Mouse (Mus musculus): ENCODE measurements around the gene Col4a5.
A peak's percentile ranks its signal among the peaks of the same experiment; 100 is the strongest.

The Col4a5 gene

DNA sequence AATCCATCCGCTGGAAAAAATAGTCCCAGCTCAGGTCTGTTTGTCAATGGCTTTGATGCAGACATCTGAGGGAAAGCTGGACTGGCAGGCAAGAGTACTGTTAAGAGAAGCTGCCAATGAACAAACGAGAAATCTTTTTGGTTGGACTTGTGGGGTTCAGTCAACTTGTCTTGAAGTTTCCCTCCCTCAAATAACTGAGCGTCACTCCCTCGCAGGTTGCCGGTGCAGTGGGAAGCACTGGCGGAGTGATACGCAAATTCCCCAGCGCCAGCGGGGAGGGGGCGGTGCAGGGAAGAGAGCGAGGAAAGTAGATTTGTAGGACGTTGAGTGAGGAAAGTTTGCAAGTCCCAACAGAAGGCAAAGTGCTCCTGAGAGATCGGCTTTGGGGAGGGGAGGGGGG, at the start of gene Col4a5:
Col4a5 (plus strand) TSS at position 276 of the 400 bp plus-strand sequence.
- DNase-seq = peak; percentile 9

DNA sequence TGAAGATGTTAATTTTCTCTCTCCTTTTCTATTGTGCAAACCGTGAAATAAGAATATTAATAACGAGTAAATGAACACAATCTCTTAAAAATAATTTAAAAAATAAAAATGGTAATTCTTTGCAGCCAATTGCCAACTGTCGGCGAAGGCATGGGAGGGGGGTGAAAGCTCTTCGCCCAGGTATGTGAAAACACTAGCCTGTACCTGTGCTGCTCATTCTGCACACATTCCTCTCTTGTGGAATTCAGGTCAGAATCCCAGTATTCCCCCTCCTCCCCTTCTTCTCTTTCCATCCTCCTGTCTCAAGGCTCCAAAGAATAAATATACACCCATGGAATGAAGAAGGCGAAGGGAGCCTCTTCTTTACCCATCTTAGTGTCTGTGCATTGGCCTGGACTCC, 38.4 kb upstream of the Col4a5 start:
- DNase-seq = no peak

DNA sequence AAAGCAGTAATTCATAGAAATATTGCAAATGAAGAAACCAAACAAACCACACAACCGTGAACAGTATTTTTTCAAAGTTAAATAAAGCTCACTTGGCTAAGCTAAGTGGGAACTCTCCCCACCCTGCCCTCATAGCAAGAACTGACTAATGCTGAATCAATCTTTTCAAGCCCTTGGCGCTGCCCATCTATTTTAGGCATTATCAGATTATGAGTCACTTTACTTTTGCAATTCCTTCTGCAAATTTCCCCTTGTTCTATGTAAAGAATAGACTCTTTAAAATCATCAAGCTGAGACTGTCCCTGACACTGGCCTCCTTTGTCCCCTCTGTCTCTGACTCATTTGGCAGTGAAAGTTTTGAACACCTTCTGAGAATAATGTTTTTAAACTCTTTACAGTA, 35.8 kb upstream of the Col4a5 start:
- no peak for DNase-seq

DNA sequence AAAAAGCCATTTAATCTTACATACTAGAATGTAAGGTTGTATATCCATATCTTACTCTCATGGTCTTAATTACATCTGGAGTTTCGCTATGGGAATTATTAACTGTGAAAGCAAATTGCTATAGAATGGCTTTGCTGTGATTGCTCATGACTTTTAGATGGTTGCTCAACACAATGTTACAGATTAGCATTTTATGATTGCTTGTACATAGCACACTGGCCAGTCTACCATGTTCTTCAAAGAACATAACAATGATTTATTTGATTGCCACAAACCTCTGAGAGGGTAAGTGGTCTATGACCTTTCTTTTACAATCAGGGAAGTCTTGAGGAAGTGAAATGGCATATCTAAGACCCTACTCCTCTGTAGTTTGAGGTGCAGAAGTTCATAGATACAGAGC, 27.2 kb upstream of the Col4a5 start:
- no peak for DNase-seq

DNA sequence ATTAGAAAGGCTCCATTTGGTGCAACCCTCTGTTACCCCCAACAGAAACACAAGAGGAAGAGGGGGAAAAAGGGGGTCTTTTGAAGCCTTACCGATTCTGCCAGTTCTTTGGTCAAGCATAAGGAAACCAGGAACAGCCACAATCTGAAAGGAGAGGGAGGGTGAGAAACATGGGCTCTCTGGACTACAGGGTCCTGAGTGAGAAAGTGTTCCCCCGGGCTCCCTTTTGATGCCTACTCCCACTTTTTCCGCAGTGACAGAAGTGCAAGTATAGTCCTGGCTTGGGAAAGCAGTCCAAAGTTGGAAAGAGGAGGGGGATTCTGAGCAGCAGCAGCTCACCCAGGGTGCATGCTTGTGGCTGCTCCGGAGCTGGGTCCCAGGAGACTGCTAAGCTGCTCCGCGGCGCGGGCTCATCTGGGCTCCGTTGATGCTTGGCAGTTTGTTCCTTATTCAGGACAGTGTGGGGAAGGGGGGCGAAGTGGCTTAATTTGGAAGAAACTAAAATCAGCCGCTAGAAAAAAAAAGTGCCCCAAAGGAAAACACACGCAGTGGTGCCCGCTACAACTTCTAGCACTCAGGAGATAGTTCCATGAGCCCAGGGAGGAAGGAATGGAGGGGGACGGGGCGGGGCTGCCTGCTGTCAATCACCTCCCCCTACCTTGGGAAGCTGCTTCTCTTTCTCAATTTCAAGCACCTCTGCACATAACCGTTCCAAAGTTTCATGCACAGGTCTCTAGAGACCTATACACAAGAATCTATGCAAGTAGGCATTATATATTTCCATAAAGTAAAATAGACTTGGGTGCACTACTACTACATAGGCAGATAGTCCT, 1.5 kb upstream of the Col4a5 start, which contains the start of gene Col4a6:
Col4a6 (minus strand) TSS at position 607 of the 833 bp plus-strand sequence.
- no peak for DNase-seq

DNA sequence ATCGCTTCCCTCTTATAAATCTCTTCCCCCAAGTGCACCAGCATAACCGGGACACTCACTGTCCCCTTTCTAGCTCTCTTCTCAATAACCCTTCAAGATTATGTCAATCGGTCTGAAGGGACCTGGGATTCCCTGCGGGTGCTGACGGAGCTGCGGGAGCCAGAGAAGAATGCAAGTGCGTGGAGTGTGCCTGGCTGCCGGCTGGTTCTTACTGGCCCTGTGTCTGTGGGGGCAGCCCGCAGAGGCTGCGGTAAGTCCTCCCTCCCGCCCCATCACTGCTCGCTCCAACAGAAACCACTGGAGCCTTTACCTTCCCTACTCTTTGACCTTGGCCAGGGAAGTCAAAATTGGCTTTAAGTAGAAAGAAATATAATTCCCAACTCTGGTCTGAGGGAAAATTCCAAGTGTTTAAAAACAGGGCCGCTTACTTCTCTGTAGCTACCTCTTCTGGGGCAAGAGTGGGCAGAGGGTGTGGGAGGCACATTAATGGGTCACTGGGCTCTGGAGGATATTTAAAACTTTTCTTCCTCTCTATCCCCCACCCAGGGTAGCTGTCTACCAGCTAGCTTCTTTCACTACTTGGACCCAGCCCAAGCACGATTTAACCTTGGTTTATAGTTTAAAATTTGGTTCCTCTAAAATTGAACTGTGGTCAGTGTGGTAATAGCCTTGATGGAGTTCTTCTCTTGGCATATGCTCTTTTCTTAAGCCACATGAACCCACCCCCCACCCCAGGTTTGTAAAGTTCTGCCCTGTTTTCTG, 562 bp downstream of the Col4a5 start:
- DNase-seq = no peak

DNA sequence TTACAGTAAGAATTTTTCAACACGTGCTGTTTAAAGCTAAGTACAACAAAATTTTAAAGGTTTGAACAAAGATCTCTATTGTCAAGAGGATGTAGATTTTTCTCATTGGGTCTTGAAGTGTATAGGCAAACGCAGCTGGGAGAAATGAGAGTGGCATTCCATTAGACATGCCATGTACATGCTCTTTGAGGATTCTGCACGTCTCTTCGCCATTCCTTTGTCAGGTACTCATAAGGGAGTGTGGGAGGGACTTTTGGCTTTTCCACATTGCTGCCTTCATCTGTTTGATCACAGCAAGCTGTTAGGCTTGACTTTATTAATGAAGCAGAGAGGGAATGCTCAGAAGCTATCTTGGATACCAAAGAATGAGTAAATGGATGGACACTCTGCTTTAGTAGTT, 19.4 kb downstream of the Col4a5 start:
- DNase-seq = no peak

DNA sequence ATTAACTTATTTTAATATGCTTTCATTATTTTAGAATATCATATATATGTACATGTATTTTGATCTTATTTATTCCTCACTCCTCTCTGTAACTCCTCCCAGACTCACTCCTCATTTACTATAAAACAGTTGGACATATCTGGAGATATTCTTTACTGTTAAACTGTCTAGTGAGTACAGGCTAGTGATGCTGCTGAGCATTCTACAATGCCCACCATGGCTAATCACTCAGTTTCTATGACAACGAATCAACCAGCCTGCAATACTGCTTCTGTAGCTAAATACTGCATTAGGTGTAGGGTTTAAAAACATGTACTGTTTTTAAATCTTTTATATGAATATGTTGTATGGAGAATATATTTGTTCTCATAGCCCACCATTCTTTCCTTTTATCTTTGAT, 27.9 kb downstream of the Col4a5 start:
- DNase-seq = no peak

DNA sequence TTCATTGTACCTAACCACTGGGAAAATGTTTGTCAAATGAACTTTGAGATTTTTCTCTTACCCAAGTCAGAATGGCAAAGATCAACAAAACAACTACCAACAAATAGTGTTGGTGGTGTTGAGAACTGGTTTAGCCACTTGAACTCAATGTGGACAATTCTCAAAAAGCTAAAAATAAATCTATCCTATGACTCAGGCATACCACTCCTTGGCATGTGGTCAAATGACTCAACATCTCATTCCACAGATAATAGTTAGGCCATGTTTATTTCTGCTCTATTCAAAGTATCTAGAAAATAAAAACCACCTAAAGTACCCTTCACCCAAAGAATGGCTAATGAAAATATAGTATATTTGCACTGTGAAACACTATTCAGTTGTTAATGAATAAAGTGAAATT, 58.3 kb downstream of the Col4a5 start:
- no peak for DNase-seq

DNA sequence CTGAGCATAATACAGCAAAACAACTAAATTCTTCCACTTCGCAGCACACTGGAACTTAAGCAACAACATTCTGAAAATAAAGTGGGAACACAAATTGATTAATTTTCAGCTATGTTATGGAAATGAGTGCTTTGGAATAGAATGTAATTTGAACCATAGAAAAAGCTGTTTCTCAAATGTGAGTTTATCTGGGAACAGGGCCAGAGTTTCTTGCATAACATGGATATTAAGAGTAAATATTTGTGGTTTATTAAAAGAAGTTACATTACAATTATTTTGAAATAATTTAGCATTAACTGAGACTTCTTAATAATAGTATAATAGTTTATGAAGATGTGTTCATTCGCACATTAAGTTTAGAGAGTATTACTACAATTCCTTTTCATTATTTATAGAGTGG, 72.3 kb downstream of the Col4a5 start:
- no peak for DNase-seq

DNA sequence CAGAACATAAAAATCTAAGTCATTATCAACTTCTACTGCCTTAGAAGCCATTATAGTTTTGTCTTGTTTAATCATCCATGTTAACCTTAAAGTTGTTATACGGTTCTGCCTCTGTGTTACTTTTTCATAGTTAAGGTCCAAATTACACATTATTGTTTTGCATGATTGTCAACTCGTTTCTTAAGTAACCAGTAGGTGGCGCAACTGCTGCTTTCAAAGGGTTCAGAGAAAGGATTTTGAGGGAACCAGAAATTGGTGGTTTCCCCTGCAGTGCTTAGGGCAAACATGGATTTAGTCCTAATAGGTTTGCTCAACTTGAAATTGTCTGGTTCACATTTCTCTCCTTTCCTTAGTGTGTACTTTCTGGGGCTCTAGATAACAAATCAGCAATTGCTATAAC, 115.1 kb downstream of the Col4a5 start:
- no peak for DNase-seq

DNA sequence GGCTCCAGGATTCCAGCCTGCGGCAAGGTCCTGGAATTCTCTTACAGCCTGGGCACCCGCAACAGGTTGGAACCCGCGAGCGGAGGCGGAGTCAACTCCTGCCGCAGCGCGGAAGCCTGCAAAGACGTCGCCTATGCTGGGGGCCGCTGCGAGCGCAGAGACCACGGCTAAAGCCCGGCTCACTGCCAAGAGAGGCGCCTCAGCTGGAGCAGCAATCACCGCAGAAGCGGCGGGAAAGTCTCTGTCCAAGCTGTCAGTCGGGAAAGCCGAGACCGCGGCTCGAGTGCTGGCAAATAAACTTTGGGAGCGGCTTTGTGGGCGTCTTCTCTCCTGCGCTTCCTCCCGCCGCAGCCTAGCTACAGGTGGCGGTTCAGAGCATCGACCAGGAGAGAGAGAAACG, 246.5 kb downstream of the Col4a5 start:
- no peak for DNase-seq

DNA sequence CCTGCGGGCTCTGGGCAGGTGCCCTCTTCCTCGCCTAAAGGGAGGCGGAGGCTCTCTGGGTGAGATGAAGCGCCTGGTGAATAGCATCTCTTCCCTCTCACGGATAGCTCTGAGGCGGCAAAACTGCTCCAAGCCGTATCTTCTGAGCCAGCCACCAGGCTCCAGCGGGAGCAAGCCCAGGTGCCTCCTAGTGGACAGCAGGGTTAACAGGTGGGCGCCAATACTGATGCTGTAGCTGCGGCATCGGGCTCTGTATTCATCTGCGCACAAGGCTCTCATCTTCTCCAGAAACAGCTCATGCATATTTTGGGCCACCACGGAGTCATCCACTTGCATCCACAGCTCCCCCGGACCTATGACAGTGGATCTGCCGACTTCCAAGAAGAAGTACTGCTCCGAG, 248.8 kb downstream of the Col4a5 start:
- DNase-seq = no peak

DNA sequence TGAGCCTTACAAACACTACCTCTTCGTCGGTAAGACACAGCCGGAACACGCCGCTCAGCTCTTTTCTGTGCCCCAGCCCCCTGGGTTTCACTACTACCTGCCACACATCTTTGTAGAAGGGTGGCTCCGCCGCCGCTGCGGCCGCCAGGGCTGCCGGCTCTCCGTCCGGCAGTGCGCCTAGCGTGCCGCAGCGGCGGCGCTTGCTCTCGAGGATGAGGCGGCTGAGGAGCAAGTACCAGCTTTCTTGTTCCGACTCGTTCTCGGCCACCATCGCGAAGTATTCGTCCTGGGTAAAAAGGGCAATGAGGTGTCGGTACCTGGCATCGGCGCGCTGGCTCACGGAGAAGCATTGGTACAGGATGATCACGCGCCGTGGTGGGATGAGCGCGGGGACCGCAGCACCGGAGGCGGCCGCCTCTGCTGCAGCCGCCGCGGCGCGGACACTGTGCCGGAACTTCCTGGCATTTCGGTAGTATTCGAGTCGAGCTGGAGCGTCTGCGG, 249.3 kb downstream of the Col4a5 start:
- DNase-seq = no peak

DNA sequence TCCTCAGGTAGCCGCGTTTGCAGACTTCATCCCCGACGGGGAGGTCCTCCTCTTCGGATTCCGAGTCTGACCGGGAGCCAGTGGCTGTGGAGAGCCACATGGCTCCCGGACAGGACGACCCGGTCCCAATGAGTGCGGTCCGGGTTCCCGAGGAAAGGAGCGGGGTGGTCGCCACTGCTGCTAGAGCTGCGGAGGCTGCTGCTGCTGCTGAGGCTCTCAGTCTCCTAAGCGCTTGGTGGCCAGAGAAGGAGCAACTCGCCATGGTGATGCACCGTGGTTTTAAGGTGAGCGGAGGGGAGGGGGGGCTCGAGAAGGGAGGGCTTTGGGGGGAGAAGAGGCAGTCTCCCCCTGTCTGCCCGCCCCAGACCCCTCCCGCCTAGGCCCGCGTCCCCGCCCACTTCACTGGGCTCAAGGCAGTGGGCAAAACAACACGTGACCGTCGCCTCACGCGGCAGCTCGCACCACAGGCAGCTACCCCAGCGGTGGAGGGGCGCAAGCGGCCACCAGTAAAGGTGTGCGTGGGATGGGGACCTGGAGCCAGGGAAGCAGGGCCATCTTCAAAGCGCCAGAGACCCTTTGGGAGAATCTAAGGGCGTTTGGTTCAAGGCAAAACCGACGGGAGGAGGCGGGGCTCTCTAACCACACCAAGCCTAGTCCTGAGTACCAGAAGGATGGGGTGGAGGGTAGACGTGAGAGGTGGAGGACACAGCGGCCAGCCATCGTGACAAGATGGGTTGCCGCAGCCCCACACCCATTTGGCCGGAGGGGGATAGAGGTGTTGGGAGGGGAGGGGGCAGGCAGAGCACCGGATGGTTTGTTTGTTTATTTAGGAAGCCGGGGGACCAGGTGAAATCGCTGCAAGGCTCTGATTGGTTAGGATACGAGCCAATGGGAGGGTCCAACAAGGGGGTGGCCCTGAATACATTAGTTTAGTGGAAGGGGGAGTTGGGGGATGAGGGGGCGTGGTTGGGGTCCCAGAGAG, 250.0 kb downstream of the Col4a5 start, which contains the start of gene Irs4:
Irs4 (minus strand) TSS at position 327 of the 982 bp plus-strand sequence.
- no peak for DNase-seq

DNA sequence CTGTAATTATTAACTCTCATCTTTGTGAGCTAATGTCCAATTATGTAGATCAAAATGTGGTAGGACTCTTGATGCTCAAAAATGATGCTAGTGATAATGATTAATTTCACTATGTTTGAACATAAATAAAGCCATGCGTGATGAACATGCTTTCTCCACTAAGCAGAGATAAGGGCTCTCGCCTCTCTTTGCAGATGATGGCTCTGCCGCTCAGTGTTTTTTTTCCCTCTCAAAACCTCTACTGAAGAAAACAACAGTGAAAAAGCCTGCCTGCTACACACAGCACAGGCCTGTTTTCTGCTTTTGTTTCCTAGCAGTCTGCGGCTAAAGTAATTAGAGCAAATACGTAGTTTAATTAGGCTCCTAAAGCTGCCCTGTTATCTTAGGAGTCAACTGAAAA, 254.4 kb downstream of the Col4a5 start:
- no peak for DNase-seq

Data from cerebellum, adult 8-10 months (tissue).